ENCODE assay signal across 8 mouse cellular contexts in genomic region chr9:62513492-62514133, GRCm38 (mm10). TPM values are rescaled to one million over a fixed set of nuclear protein-coding genes. Genes with fewer than 3 reads are reported as not detected.
DNase-seq lines count a peak whose midpoint lies in the region; ATAC-seq and TF ChIP-seq lines count a peak whose summit lies in the region.

No protein-coding gene starts in this region.

- no peaks in the 10 kb centered on the region for H3K9me3 ChIP-seq in hindbrain, embryonic 13.5 days
- H3K9me3 ChIP-seq in hindbrain, embryonic 11.5 days (ENCODE audit: control insufficient read depth, low read length), result no peaks in the 10 kb centered on the region
- H3K9me3 ChIP-seq in embryonic facial prominence, embryonic 13.5 days, result no peaks in the 10 kb centered on the region
- H3K9me3 ChIP-seq in midbrain, embryonic 15.5 days, result no peaks in the 10 kb centered on the region

- no peak for ATAC-seq in hindbrain, embryonic 13.5 days (ENCODE audit: low FRiP score)
- no peak for ATAC-seq in hindbrain, embryonic 11.5 days (ENCODE audit: low FRiP score)
- ATAC-seq in embryonic facial prominence, embryonic 13.5 days (ENCODE audit: insufficient number of reproducible peaks, insufficient read depth, low FRiP score, low TSS enrichment, low read depth), result no peak
- ATAC-seq in midbrain, embryonic 15.5 days (replicated peaks), result no peak

- peaks cover 75% of the 10 kb centered on the region for H3K4me1 ChIP-seq in hindbrain, embryonic 13.5 days (replicated peaks)
- peaks cover 4% of the 10 kb centered on the region for H3K4me1 ChIP-seq in hindbrain, embryonic 11.5 days (replicated peaks; ENCODE audit: control insufficient read depth, insufficient read depth, low read length)
- peaks cover 11% of the 10 kb centered on the region for H3K4me1 ChIP-seq in embryonic facial prominence, embryonic 13.5 days
- no peaks in the 10 kb centered on the region for H3K4me1 ChIP-seq in kidney, adult 2 months (ENCODE audit: control insufficient read depth, insufficient read depth, low read length)
- peaks cover 47% of the 10 kb centered on the region for H3K4me1 ChIP-seq in midbrain, embryonic 15.5 days

- peak overlapping the region; percentile 53 for H3K27ac ChIP-seq in hindbrain, embryonic 13.5 days
- H3K27ac ChIP-seq in hindbrain, embryonic 11.5 days (ENCODE audit: low read depth, low read length), result no peak overlapping the region
- 0 out of 2 replicates have a peak overlapping the region, but pooled peaks have one; percentile 28 for H3K27ac ChIP-seq in embryonic facial prominence, embryonic 13.5 days
- H3K27ac ChIP-seq in kidney, adult 2 months (ENCODE audit: insufficient read depth, low read depth, low read length), result no peak overlapping the region
- peak overlapping the region; percentile 39; the same call in 1 of the 2 replicates for H3K27ac ChIP-seq in midbrain, embryonic 15.5 days

- TF ChIP-seq POLR2A in kidney, adult 2 months (IDR thresholded peaks at IDR 0.05; ENCODE audit: low read depth, low read length), result no peak

- 57% methylated on average over 10 of the region's 10 CpGs for WGBS in hindbrain, embryonic 13.5 days
- WGBS in hindbrain, embryonic 11.5 days, result 77% methylated on average over 10 of the region's 10 CpGs
- 64% methylated on average over 10 of the region's 10 CpGs for WGBS in embryonic facial prominence, embryonic 13.5 days
- 24% methylated on average over 10 of the region's 10 CpGs for WGBS in kidney, adult 2 months
- WGBS in midbrain, embryonic 15.5 days, result 38% methylated on average over 10 of the region's 10 CpGs

- no peak overlapping the region for H3K4me3 ChIP-seq in hindbrain, embryonic 13.5 days
- no peak overlapping the region for H3K4me3 ChIP-seq in hindbrain, embryonic 11.5 days (ENCODE audit: low read depth, low read length)
- H3K4me3 ChIP-seq in embryonic facial prominence, embryonic 13.5 days, result no peak overlapping the region
- no peak overlapping the region for H3K4me3 ChIP-seq in kidney, adult 2 months (ENCODE audit: insufficient read depth, low read depth, low read length)
- no peak overlapping the region for H3K4me3 ChIP-seq in midbrain, embryonic 15.5 days

- no peaks in the 10 kb centered on the region for H3K27me3 ChIP-seq in hindbrain, embryonic 13.5 days
- no peaks in the 10 kb centered on the region for H3K27me3 ChIP-seq in hindbrain, embryonic 11.5 days (ENCODE audit: control insufficient read depth, insufficient read depth, low read length)
- no peaks in the 10 kb centered on the region for H3K27me3 ChIP-seq in embryonic facial prominence, embryonic 13.5 days
- H3K27me3 ChIP-seq in kidney, adult 2 months (replicated peaks; ENCODE audit: control insufficient read depth, insufficient read depth, low read length), result no peaks in the 10 kb centered on the region
- no peaks in the 10 kb centered on the region for H3K27me3 ChIP-seq in midbrain, embryonic 15.5 days (replicated peaks)

- no peak overlapping the region for H3K4me2 ChIP-seq in hindbrain, embryonic 13.5 days
- H3K4me2 ChIP-seq in hindbrain, embryonic 11.5 days (replicated peaks; ENCODE audit: low read depth, low read length), result no peak overlapping the region
- H3K4me2 ChIP-seq in embryonic facial prominence, embryonic 13.5 days, result no peak overlapping the region
- H3K4me2 ChIP-seq in midbrain, embryonic 15.5 days, result no peak overlapping the region

- TF ChIP-seq CTCF in kidney, adult 2 months (conservative IDR thresholded peaks at IDR 0.05; ENCODE audit: insufficient read depth, insufficient read length, low read depth, low read length), result no peak

- H3K36me3 ChIP-seq in hindbrain, embryonic 13.5 days, result no peaks in the 10 kb centered on the region
- H3K36me3 ChIP-seq in hindbrain, embryonic 11.5 days (ENCODE audit: control insufficient read depth, insufficient read depth, low read length), result no peaks in the 10 kb centered on the region
- no peaks in the 10 kb centered on the region for H3K36me3 ChIP-seq in embryonic facial prominence, embryonic 13.5 days
- no peaks in the 10 kb centered on the region for H3K36me3 ChIP-seq in kidney, adult 2 months (ENCODE audit: control insufficient read depth, insufficient read depth, low read length)
- H3K36me3 ChIP-seq in midbrain, embryonic 15.5 days (replicated peaks), result no peaks in the 10 kb centered on the region

- H3K9ac ChIP-seq in hindbrain, embryonic 13.5 days, result no peak overlapping the region
- no peak overlapping the region for H3K9ac ChIP-seq in hindbrain, embryonic 11.5 days (ENCODE audit: low read depth, low read length)
- H3K9ac ChIP-seq in embryonic facial prominence, embryonic 13.5 days, result no peak overlapping the region
- H3K9ac ChIP-seq in midbrain, embryonic 15.5 days, result no peak overlapping the region

- no peak for DNase-seq in hindbrain, embryonic 11.5 days (ENCODE audit: low spot score)
- DNase-seq in kidney, adult 2 months, result peak; percentile 65
- no peak for DNase-seq in frontal cortex, postnatal 25 days (ENCODE audit: low spot score in 2 of 2)
- no peak for DNase-seq in layer of hippocampus, adult 9-11 months
- no peak for DNase-seq in ovary, postnatal 36 days (ENCODE audit: low spot score)

RNA-seq across cellular contexts. Expression of gene Coro2b, which starts 23.2 kb away (rescaled TPM):
- polyA plus RNA-seq in hindbrain, embryonic 13.5 days (2015; fragmentation: Nextera tagmentation; extraction: Ambion mirVana), result 34.3 and 39.0 TPM in 2 replicates
- 19.5 and 20.5 TPM in 2 replicates for polyA plus RNA-seq in hindbrain, embryonic 11.5 days (2014; fragmentation: Nextera tagmentation; extraction: Ambion mirVana)
- polyA plus RNA-seq in embryonic facial prominence, embryonic 13.5 days (2015; fragmentation: Nextera tagmentation; extraction: Ambion mirVana), result 7.8 and 8.8 TPM in 2 replicates
- 9.8 and 11.0 TPM in 2 replicates for polyA plus RNA-seq in kidney, adult 2 months (2012; rRNA removed)
- polyA plus RNA-seq in midbrain, embryonic 15.5 days (2015; fragmentation: Nextera tagmentation; extraction: Ambion mirVana), result 34.7 and 35.1 TPM in 2 replicates

Comparison
In these comparisons a context has a peak if more than half of its experiments do, and no peak if none do; other contexts are left out.
1. H3K27ac ChIP-seq: peak in hindbrain, embryonic 13.5 days (single experiment), embryonic facial prominence, embryonic 13.5 days (single experiment) and midbrain, embryonic 15.5 days (single experiment); none in hindbrain, embryonic 11.5 days (single experiment) and kidney, adult 2 months (single experiment).